Mouse (Mus musculus) layer of hippocampus, adult 9-11 months (tissue): Measurements from ENCODE around the gene Hcrt.

Experiments used
- DNase-seq: peaks from one replicate; pipeline ENCODE4 v3.0.0; 2022

Hcrt gene

GRCm38 (mm10) chr11:100766726-100767125 is 4.0 kb upstream of the Hcrt start:
- no peak for DNase-seq

- DNase-seq: peak; percentile 77
Measured at GRCm38 (mm10) chr11:100761547-100762045, 1.1 kb downstream of the Hcrt start.

GRCm38 (mm10) chr11:100759611-100760233 is 3.0 kb downstream of the Hcrt start, which contains the start of gene Kcnh4:
Kcnh4 (minus strand) TSS chr11:100759942.
- peak; percentile 93 for DNase-seq

DNA sequence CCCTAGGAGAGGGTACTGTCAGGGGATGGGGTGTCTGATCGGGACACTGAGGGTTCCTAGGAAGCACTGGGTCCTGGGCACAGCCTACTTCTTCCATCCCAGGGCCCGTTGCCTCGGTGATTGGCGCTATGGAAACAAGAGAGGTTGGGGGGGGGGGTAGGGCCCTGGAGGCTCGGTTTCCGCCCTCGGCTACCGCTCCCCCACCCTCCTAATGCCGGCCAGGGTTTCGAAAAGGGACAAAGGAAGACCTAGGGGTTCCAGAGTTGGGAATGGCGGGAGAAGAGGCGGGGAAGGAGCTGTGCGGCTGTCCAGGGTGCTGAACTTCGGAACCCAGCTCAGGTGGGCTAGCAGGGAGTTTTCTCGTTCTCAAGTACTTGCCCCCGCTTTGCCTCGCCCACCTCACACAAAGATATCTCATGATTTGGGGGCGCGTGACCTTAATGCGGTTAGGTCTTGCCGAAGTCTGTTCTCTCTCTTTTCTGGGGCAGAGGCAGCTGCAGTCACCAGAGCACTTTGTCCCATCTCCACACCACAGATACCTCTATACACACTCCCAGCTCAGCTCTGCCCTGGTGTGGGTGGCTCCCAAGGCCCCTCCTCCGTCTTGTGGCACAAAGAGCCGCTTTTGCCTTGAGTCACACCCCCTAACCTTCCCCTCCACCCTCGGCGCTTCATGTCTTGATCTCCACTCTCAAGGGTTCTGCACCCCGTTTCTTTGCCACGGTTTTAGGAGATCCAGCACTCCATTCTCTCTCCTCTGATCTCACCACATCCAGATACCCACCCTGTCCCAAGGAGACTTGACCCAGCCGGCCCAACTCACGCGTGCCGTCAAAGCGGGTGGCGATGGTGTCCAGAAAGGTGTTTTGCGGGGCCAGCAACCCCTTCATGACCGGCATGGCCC is 3.8 kb downstream of the Hcrt start:
- DNase-seq: no peak

DNA sequence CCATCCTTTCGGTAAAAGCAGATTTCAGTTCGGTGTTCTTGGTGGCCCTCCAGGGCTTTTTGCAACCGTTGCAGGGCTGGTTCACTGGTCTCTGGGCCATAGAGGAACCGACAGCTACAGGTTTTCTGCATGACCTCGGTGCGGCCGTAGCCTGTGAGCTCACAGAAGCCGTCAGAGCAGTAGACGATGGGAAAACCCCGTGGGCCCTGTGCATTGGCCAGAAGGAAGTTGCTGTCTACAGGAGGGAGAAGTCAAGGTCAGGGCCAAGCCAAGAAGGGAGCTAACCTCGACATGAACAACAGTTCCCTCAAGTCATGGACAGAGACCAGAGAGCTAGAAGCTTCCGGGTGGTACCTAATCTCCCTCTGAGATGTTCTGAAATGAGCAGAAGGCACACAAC is 5.2 kb downstream of the Hcrt start:
- no peak for DNase-seq

- no peak for DNase-seq
Measured at GRCm38 (mm10) chr11:100756476-100756875, 6.3 kb downstream of the Hcrt start.

GRCm38 (mm10) chr11:100754693-100755057 is 8.1 kb downstream of the Hcrt start:
- DNase-seq: no peak

GRCm38 (mm10) chr11:100754021-100754692 is 8.6 kb downstream of the Hcrt start:
- peak; percentile 70 for DNase-seq

DNA sequence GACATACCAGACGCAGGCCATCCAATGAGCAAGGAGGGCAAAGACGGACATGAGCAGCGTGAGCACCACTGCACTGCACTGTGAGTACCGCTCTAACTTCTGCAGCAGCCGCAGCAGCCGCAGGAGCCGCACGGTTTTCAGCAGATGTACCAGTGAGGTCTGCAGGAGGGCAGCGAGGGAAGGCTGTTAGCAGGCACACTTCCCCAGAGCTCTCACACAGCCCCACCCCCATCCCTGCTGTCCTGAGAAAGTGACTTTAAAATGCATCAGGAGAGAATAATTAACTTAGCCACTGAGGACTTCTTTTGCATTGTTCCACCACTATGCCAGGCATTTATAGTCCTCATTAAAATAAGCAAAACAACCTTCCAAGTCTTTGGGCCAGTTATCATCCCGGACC is 10.4 kb downstream of the Hcrt start:
- DNase-seq: no peak

- peak; percentile 70 for DNase-seq
Measured at GRCm38 (mm10) chr11:100750127-100750526, 12.6 kb downstream of the Hcrt start.

GRCm38 (mm10) chr11:100749469-100749868 is 13.3 kb downstream of the Hcrt start:
- DNase-seq: no peak

DNA sequence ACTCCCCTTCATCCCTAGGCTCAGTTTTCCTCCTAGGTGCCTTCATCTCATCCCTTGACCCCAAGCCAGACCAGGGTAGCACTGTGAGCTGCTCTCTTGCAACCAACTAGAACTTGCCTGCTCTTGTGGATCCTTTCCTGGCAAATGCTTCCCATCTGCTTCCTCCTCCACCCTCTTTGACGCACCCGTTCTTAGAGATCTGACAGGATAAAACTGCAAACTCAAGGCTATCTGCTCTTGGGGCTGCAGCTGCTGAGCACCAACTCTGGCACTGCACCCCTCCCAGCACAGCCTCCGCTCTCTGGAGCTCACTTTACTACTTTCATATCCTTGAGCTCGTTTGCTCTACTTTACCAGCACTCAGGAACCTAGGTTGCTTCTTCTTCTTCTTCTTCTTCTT is 14.1 kb downstream of the Hcrt start:
- DNase-seq: no peak

DNA sequence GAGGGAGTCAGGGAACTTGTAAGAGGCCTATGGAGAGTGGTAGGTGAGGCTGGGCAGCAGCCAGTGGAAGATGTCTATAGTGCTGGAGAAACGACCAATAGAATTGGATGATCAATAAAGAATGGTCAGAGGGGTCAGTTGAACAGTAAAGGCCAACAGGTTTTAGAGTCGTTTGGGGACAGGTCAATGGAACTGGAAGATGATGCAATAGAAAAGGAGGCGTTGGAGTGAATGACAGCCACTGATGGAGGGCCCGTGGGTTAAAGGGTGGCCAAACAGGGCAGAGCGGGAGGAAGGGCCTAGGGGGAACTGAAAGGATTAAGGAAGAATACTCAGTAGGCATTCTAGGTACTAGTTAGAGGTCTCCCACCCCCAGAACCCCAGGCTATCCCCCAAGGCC is 15.6 kb downstream of the Hcrt start:
- no peak for DNase-seq

GRCm38 (mm10) chr11:100746546-100746945 is 16.2 kb downstream of the Hcrt start:
- DNase-seq: no peak

DNA sequence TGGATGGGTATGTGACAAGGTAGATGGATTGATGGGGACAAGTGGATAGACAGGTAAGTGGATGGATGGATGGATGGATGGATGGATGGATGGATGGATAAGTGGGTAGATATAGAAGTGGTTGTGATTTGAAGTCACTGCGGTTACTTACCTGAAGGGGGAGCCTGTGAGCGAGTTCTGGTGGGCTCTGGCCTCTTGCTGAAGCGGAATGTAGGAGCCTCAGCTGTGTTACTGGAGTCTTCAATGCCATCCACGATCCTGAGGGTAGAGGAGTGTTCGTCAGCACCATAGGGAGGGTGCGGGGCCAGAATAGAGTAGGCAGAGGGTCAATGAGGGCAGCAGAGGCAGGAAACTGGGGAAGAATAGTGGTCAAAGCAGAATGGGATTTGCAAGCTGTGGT is 17.6 kb downstream of the Hcrt start:
- no peak for DNase-seq

DNA sequence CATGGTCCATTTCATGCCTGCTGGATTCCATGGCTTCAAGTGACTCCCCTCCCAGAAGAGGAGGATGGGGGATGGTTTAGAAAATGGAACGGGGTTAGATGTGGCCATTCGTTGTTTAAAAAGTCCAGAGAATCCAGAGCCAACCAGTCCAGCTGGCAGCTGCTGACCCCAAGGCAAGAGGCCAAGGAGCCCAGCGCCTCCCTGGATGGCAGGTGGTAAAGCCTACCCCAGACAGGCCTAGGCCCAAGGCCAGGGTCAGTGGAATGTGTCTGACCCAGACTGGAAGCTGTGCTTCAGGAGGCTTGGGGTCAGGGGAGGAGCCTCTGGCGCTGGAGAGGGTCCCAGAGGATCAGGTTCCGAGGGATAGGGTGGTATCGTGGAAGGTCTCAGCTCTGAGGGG is 21.4 kb downstream of the Hcrt start:
- no peak for DNase-seq

- DNase-seq: no peak
Measured at GRCm38 (mm10) chr11:100738749-100739148, 24.0 kb downstream of the Hcrt start.

- peak; percentile 99 for DNase-seq
Measured at GRCm38 (mm10) chr11:100738066-100738604, 24.6 kb downstream of the Hcrt start, which contains the start of gene Rab5c. Rab5c (minus strand) TSS chr11:100738215.

DNA sequence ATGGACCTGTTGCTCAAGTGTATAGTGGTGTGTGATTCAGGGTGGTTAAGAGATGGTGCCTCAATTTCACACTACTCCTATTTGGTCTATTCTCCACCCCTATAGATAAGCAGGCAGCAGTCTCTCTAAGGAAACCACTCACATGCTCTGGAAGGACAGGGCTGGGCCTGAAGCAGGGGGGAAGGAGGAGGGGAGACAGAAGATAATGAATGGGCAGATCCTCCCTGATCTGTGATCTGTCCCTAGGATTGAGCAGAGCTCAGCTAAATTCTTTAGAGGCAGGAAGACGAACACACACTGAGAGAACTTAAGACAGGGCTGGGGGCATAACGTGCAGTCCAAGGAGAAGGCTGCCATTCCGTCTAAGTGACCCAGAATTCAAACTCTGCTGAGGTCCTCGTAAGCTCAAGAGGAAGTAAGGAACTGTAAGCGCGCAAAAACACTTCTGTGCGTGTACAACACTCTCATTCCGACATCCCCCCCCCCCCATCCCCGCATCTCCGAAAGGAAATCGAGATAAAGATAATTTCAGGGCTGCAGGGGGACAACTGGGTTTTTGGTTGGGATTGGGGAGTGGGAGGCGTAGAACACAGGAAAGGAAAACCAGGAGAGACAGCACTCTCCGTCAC is 25.5 kb downstream of the Hcrt start:
- no peak for DNase-seq

DNA sequence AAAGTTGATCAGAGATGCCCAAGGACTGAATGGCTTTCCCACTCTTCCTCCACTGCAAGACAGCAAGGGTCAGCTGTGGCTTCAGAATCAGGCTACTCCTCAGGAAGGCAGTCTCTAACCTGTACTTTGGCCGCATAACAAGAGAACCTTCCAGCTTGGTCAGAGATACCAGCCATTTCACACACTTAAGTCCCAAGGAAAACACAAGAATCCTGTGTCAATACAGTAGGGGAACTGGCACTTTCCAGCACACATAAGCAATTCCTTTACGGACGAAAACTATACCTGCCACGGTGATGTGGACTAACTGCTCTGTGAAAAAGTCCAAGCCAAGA is 26.0 kb downstream of the Hcrt start:
- DNase-seq: no peak

DNA sequence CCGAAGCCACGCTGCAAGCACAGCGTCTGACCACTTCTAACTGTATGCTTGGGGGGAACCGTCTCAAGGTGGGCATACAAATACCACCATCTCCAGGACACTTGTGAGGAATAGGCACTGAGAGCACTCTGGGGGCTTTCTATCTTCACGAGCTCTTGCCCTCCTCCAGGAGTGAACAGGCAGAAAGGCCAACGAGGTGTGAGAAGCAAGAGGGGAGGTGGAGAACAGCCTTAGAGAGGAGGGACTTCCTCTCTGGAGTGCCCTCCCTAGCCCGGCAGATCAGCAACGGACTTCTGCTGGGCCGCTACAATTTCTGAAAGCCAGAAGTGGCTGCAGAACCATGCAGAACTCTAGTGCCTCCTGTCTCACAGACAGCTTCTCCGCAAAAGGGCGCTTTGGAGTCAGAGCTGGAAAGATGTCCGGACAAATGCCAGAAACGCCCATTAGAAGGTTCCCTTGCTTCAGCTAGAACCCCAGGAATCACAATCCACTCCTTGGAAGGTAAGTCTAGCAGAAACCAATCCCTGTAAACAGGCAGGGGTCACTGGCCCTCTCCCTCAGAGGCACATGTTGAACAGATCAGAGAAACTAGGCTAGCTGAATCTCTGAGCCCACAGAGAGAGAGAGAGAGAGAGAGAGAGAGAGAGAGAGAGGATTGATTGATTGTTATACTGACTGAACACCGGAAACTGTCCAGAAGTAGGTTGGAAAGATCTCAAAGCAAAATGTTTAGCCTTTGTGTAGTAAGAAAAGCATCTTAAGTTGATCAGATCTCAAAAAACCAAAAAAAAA is 26.6 kb downstream of the Hcrt start:
- DNase-seq: no peak
